10 mouse cellular contexts compared by ENCODE assay signal in genomic region chr10:81050645-81051044, GRCm38 (mm10). TPM values are rescaled to one million over a fixed set of nuclear protein-coding genes. Genes with fewer than 3 reads are reported as not detected.
A peak's percentile ranks its signal among the peaks of the same experiment; 100 is the strongest.
DNase-seq lines count a peak whose midpoint lies in the region; ATAC-seq and TF ChIP-seq lines count a peak whose summit lies in the region.
"Had no signal": no experiment of that assay in that cellular context is flagged by ENCODE, and none has a peak within 500 bp of the region (broad histone marks: within the 10 kb centered on the region; RNA-seq: fewer than 3 reads in every experiment).

No protein-coding gene starts in this region.

- no peak for TF ChIP-seq POLR2A in MEL (IDR thresholded peaks at IDR 0.05; ENCODE audit: control insufficient read depth in 1 of 2, insufficient read depth in 1 of 2, low read depth in 1 of 2, low read length in 2 of 2, poor library complexity in 1 of 2)

- H3K27me3 ChIP-seq in kidney, embryonic 16.5 days (ENCODE audit: insufficient read depth, low read length) = no peaks in the 10 kb centered on the region
- no peaks in the 10 kb centered on the region for H3K27me3 ChIP-seq in MEL (ENCODE audit: control insufficient read depth in 1 of 2, insufficient read depth in 2 of 2, low read length in 2 of 2)
- H3K27me3 ChIP-seq: heart, embryonic 15.5 days; lung, embryonic 15.5 days had no signal

- peaks cover 8% of the 10 kb centered on the region; the same call in 1 of the 2 replicates for H3K79me2 ChIP-seq in MEL (ENCODE audit: control insufficient read depth, insufficient read depth, low read length, poor library complexity)

- ATAC-seq in kidney, embryonic 16.5 days (ENCODE audit: low FRiP score, low TSS enrichment) = no peak
- ATAC-seq in erythroblast, adult 5-6 weeks (replicated peaks; ENCODE audit: low FRiP score, poor library complexity, severe bottlenecking) = no peak

- no peak overlapping the region for H3K27ac ChIP-seq in kidney, embryonic 16.5 days (ENCODE audit: low read length)
- no peak overlapping the region for H3K27ac ChIP-seq in MEL (ENCODE audit: control insufficient read depth, low read depth, low read length)
- H3K27ac ChIP-seq: heart, embryonic 15.5 days; lung, embryonic 15.5 days had no signal

- H3K9me3 ChIP-seq in kidney, embryonic 16.5 days (ENCODE audit: low read length) = no peaks in the 10 kb centered on the region
- no peaks in the 10 kb centered on the region for H3K9me3 ChIP-seq in MEL (replicated peaks; ENCODE audit: insufficient read depth, low read length)
- H3K9me3 ChIP-seq: heart, embryonic 15.5 days; lung, embryonic 15.5 days had no signal

- WGBS in kidney, embryonic 16.5 days = 86% methylated on average over 4 of the region's 4 CpGs

- no peak overlapping the region for H3K9ac ChIP-seq in kidney, embryonic 16.5 days (replicated peaks; ENCODE audit: low read length)
- no peak overlapping the region for H3K9ac ChIP-seq in MEL (ENCODE audit: control insufficient read depth, low read depth, low read length, poor library complexity, severe bottlenecking)
- H3K9ac ChIP-seq: heart, embryonic 15.5 days; lung, embryonic 15.5 days had no signal

- no peak overlapping the region for H3K4me3 ChIP-seq in kidney, embryonic 16.5 days (ENCODE audit: low read length)
- H3K4me3 ChIP-seq in MEL (ENCODE audit: control insufficient read depth in 1 of 2, insufficient read depth in 1 of 2, low read depth in 2 of 2, low read length in 2 of 2) = no peak overlapping the region
- H3K4me3 ChIP-seq: heart, embryonic 15.5 days; lung, embryonic 15.5 days had no signal

- no peak overlapping the region for H3K4me2 ChIP-seq in kidney, embryonic 16.5 days (replicated peaks; ENCODE audit: low read depth, low read length)
- H3K4me2 ChIP-seq: heart, embryonic 15.5 days; lung, embryonic 15.5 days had no signal

- TF ChIP-seq RAD21 in MEL (IDR thresholded peaks at IDR 0.05; ENCODE audit: low read depth, low read length) = peak; percentile 35

- no peaks in the 10 kb centered on the region for H3K4me1 ChIP-seq in kidney, embryonic 16.5 days (ENCODE audit: insufficient read depth, low read length)
- no peaks in the 10 kb centered on the region for H3K4me1 ChIP-seq in MEL (ENCODE audit: control insufficient read depth in 1 of 2, insufficient read depth in 2 of 2, low read length in 2 of 2)
- H3K4me1 ChIP-seq: heart, embryonic 15.5 days; lung, embryonic 15.5 days had no signal

- TF ChIP-seq CTCF in MEL (IDR thresholded peaks at IDR 0.05 in 2 of 3, conservative IDR thresholded peaks at IDR 0.05 in 1 of 3; ENCODE audit: control insufficient read depth in 1 of 3, insufficient read depth in 1 of 3, low read depth in 2 of 3, low read length in 3 of 3, poor library complexity in 1 of 3, severe bottlenecking in 1 of 3) = peak; percentile 58 to 66 (median 61)

- peaks cover 68% of the 10 kb centered on the region for H3K36me3 ChIP-seq in kidney, embryonic 16.5 days (ENCODE audit: insufficient read depth, low read length)
- H3K36me3 ChIP-seq in MEL (ENCODE audit: control insufficient read depth in 1 of 2, insufficient read depth in 2 of 2, low read length in 2 of 2) = peaks cover 0 to 5% of the 10 kb centered on the region in 2 experiments; a peak in 2 of 4 replicates

- no peak for TF ChIP-seq EP300 in MEL (IDR thresholded peaks at IDR 0.05; ENCODE audit: low read depth in 1 of 2, low read length in 2 of 2)

- DNase-seq in kidney, postnatal 4 days = peak; percentile 47 to 51
- peak; percentile 62 for DNase-seq in MEL (ENCODE audit: low read depth, low spot score)
- peak; percentile 31 for DNase-seq in embryo, embryonic 11 days
- DNase-seq in naive thymus-derived CD4-positive, alpha-beta T cell, adult 2 months (ENCODE audit: low read depth) = peak; percentile 46
- DNase-seq in gastrocnemius, postnatal 4 days (ENCODE audit: low spot score in 2 of 2) = no peak
- no peak for DNase-seq in ovary, postnatal 10 days (ENCODE audit: low spot score)

TF ChIP-seq in MEL, 35 proteins besides CTCF, POLR2A, EP300 and RAD21 (continues in another document):
- TF ChIP-seq MXI1 (IDR thresholded peaks at IDR 0.05; ENCODE audit: low read depth, low read length) (no peak), TCF12 (IDR thresholded peaks at IDR 0.05; ENCODE audit: low read depth, low read length) (no peak), SMC3 (IDR thresholded peaks at IDR 0.05; ENCODE audit: low read depth, low read length) (peak; percentile 49), TBP (IDR thresholded peaks at IDR 0.05; ENCODE audit: low read depth, low read length) (no peak), SIN3A (IDR thresholded peaks at IDR 0.05; ENCODE audit: low read length) (0 out of 2 replicates have a peak, but pooled peaks have one; percentile 24), ZMIZ1 (IDR thresholded peaks at IDR 0.05; ENCODE audit: low read depth, low read length) (no peak), NELFE (IDR thresholded peaks at IDR 0.05; ENCODE audit: low read depth, low read length) (no peak), ELF1 (IDR thresholded peaks at IDR 0.05; ENCODE audit: low read depth, low read length) (no peak), GATA1 (IDR thresholded peaks at IDR 0.05; ENCODE audit: low read depth, low read length) (no peak), ZC3H11A (IDR thresholded peaks at IDR 0.05; ENCODE audit: low read depth, low read length) (0 out of 2 replicates have a peak, but pooled peaks have one; percentile 18), MYB (IDR thresholded peaks at IDR 0.05; ENCODE audit: low read depth, low read length) (no peak), HCFC1 (IDR thresholded peaks at IDR 0.05; ENCODE audit: low read depth, low read length) (no peak), JUND (IDR thresholded peaks at IDR 0.05; ENCODE audit: low read depth, low read length) (no peak), MAZ (IDR thresholded peaks at IDR 0.05; ENCODE audit: low read depth, low read length) (no peak), MAFK (IDR thresholded peaks at IDR 0.05; ENCODE audit: borderline replicate concordance, low read depth, low read length) (no peak), ETS1 (IDR thresholded peaks at IDR 0.05; ENCODE audit: low read depth, low read length) (no peak), MYC (IDR thresholded peaks at IDR 0.05; ENCODE audit: low read depth, low read length) (no peak), MEF2A (IDR thresholded peaks at IDR 0.05; ENCODE audit: extremely low read depth, insufficient replicate concordance, low read depth, low read length, poor library complexity, severe bottlenecking) (no peak), TAL1 (IDR thresholded peaks at IDR 0.05; ENCODE audit: low read length) (no peak), E2F4 (IDR thresholded peaks at IDR 0.05; ENCODE audit: borderline replicate concordance, low read depth, low read length) (no peak), UBTF (IDR thresholded peaks at IDR 0.05; ENCODE audit: borderline replicate concordance, insufficient read depth, low read depth, low read length) (no peak), ZKSCAN1 (IDR thresholded peaks at IDR 0.05; ENCODE audit: low read depth, low read length) (no peak)

RNA-seq across cellular contexts. Expression of gene Sgta, which starts 9.3 kb away (rescaled TPM):
- polyA plus RNA-seq in kidney, embryonic 16.5 days (2015; fragmentation: Nextera tagmentation; extraction: Ambion mirVana) = 244 and 250 TPM in 2 replicates
- 100 and 101 TPM in 2 replicates for total RNA-seq in MEL (2012; rRNA removed)
- 1,000 to 10,000 TPM in 1 of 2 experiments, 100 to 1,000 TPM in 1; 152 to 1,019 TPM for polyA plus RNA-seq in MEL (2012; ENCODE audit: insufficient read depth in 1 of 2, insufficient read length in 2 of 2, low read depth in 1 of 2, low replicate concordance in 2 of 2, missing spikeins in 1 of 2)
- total RNA-seq in gastrocnemius, postnatal 4 days (2021) = 100 to 1,000 TPM in 1 of 2 experiments, 10 to 100 TPM in 1; 98.0 to 100 TPM
- total RNA-seq in erythroblast, adult 5-6 weeks (2015; ENCODE audit: low replicate concordance) = 6.7 and 20.3 TPM in 2 replicates
- total RNA-seq in erythroblast, adult 5-6 weeks (2017; ENCODE audit: low replicate concordance) = 14.8 and 18.1 TPM in 2 replicates

RNA-seq across cellular contexts. Expression of gene Slc39a3, which starts 13.4 kb away (rescaled TPM):
- polyA plus RNA-seq in kidney, embryonic 16.5 days (2015; fragmentation: Nextera tagmentation; extraction: Ambion mirVana) = 19.6 and 19.9 TPM in 2 replicates
- total RNA-seq in MEL (2012; rRNA removed) = 14.8 and 19.5 TPM in 2 replicates
- polyA plus RNA-seq in MEL (2012; ENCODE audit: insufficient read depth in 1 of 2, insufficient read length in 2 of 2, low read depth in 1 of 2, low replicate concordance in 2 of 2, missing spikeins in 1 of 2) = 10 to 100 TPM in 1 of 2 experiments, not detected in 1; 15.6 TPM
- 10 to 100 TPM; 11.2 to 11.9 TPM for total RNA-seq in gastrocnemius, postnatal 4 days (2021)
- total RNA-seq in erythroblast, adult 5-6 weeks (2015; ENCODE audit: low replicate concordance) = 2.1 and 2.5 TPM in 2 replicates
- 2.7 and 3.8 TPM in 2 replicates for total RNA-seq in erythroblast, adult 5-6 weeks (2017; ENCODE audit: low replicate concordance)

RNA-seq across cellular contexts. Expression of gene Thop1, which starts 19.2 kb away (rescaled TPM):
- polyA plus RNA-seq in kidney, embryonic 16.5 days (2015; fragmentation: Nextera tagmentation; extraction: Ambion mirVana) = 69.6 and 70.0 TPM in 2 replicates
- total RNA-seq in MEL (2012; rRNA removed) = 121 and 126 TPM in 2 replicates
- polyA plus RNA-seq in MEL (2012; ENCODE audit: insufficient read depth in 1 of 2, insufficient read length in 2 of 2, low read depth in 1 of 2, low replicate concordance in 2 of 2, missing spikeins in 1 of 2) = 100 to 1,000 TPM in 1 of 2 experiments, 10 to 100 TPM in 1; 75.7 to 113 TPM
- 10 to 100 TPM; 40.6 to 44.0 TPM for total RNA-seq in gastrocnemius, postnatal 4 days (2021)
- 1.9 TPM in 1 of 2 replicates, not detected in the other for total RNA-seq in erythroblast, adult 5-6 weeks (2015; ENCODE audit: low replicate concordance)
- total RNA-seq in erythroblast, adult 5-6 weeks (2017; ENCODE audit: low replicate concordance) = 3.1 and 4.1 TPM in 2 replicates

RNA-seq across cellular contexts. Expression of gene Diras1, which starts 25.2 kb away (rescaled TPM):
- polyA plus RNA-seq in kidney, embryonic 16.5 days (2015; fragmentation: Nextera tagmentation; extraction: Ambion mirVana) = 0.11 and 0.41 TPM in 2 replicates
- total RNA-seq in MEL (2012; rRNA removed) = not detected in 2 replicates
- under 1 TPM in 1 of 2 experiments, not detected in 1; 0.04 TPM for polyA plus RNA-seq in MEL (2012; ENCODE audit: insufficient read depth in 1 of 2, insufficient read length in 2 of 2, low read depth in 1 of 2, low replicate concordance in 2 of 2, missing spikeins in 1 of 2)
- total RNA-seq in gastrocnemius, postnatal 4 days (2021) = under 1 TPM in 1 of 2 experiments, not detected in 1; 0.10 TPM
- not detected in 2 replicates for total RNA-seq in erythroblast, adult 5-6 weeks (2015; ENCODE audit: low replicate concordance)
- not detected in 2 replicates for total RNA-seq in erythroblast, adult 5-6 weeks (2017; ENCODE audit: low replicate concordance)
- polyA plus RNA-seq: heart, embryonic 15.5 days had no signal

RNA-seq across cellular contexts. Expression of gene Gng7, which starts 35.9 kb away (rescaled TPM):
- 6.6 and 6.7 TPM in 2 replicates for polyA plus RNA-seq in kidney, embryonic 16.5 days (2015; fragmentation: Nextera tagmentation; extraction: Ambion mirVana)
- 0.92 and 1.3 TPM in 2 replicates for total RNA-seq in MEL (2012; rRNA removed)
- polyA plus RNA-seq in MEL (2012; ENCODE audit: insufficient read depth in 1 of 2, insufficient read length in 2 of 2, low read depth in 1 of 2, low replicate concordance in 2 of 2, missing spikeins in 1 of 2) = 1 to 10 TPM in 1 of 2 experiments, not detected in 1; 6.2 TPM
- total RNA-seq in gastrocnemius, postnatal 4 days (2021) = 1 to 10 TPM; 1.9 to 2.0 TPM
- not detected in 2 replicates for total RNA-seq in erythroblast, adult 5-6 weeks (2015; ENCODE audit: low replicate concordance)
- not detected in 2 replicates for total RNA-seq in erythroblast, adult 5-6 weeks (2017; ENCODE audit: low replicate concordance)

Comparison
In these comparisons a context has a peak if more than half of its experiments do, and no peak if none do; other contexts are left out.
1. DNase-seq: peak in kidney, postnatal 4 days (2 of 2), MEL (single experiment), embryo, embryonic 11 days (single experiment) and naive thymus-derived CD4-positive, alpha-beta T cell, adult 2 months (single experiment); none in gastrocnemius, postnatal 4 days (0 of 2) and ovary, postnatal 10 days (single experiment).
2. RNA of gene Thop1, which starts 19.2 kb away (total RNA-seq): 121 to 126 TPM in MEL and 40.6 to 44.0 TPM in gastrocnemius, postnatal 4 days; 1.9 to 4.1 TPM in erythroblast, adult 5-6 weeks; every median in the first group is over 4 times any median in the second.